In the genomic region with DNA sequence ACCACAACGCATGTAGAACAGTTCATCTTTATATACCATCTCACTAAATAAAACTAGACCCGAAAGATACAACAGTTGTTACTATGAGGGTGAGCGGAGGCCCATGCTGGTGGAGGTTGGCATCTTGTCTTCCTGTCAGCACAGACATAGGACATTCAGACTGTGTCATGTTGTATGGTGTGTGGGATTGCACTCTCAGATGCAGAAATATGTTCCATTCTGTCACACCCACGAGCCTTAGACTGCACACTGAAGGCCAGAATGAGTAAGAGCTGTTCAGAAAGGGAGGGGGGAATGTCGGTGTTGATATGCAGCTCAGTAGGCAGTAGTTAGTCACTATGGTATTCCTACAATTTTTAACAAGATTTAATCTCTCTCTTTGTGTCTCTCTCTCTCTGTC, we compare ENCODE assay signal across 19 mouse cellular contexts. TPM values are rescaled to one million over a fixed set of nuclear protein-coding genes. Genes with fewer than 3 reads are reported as not detected.
DNase-seq lines count a peak whose midpoint lies in the region; ATAC-seq lines count a peak whose summit lies in the region.
"Had no signal": no experiment of that assay in that cellular context is flagged by ENCODE, and none has a peak within 500 bp of the region (broad histone marks: within the 10 kb centered on the region; RNA-seq: fewer than 3 reads in every experiment).

No protein-coding gene starts in this region.

- intact Hi-C loops in left cerebral cortex, postnatal 25 days (cut with DNase I) = loop anchor here (10.0 kb wide), 1 partner anchor 277 kb away; no protein-coding TSS in a partner anchor

- no peaks in the 10 kb centered on the region for H3K27me3 ChIP-seq in midbrain, embryonic 10.5 days (ENCODE audit: low read depth, poor library complexity, severe bottlenecking)
- H3K27me3 ChIP-seq: limb, embryonic 13.5 days; megakaryocyte, embryonic 14.5 days had no signal

- peak; percentile 59 to 71 for DNase-seq in right cerebral cortex, adult 2 months (ENCODE audit: low spot score in 2 of 2)
- DNase-seq in right cerebral cortex, postnatal 14 days = no peak
- DNase-seq in layer of hippocampus, adult 18-20 months (ENCODE audit: low spot score in 2 of 2) = peak; percentile 71 to 90
- peak; percentile 45 to 93 for DNase-seq in left cerebral cortex, postnatal 25 days (ENCODE audit: low spot score in 2 of 2)
- no peak for DNase-seq in midbrain, embryonic 10.5 days (ENCODE audit: low spot score)
- no peak for DNase-seq in natural killer cell, adult 2 months (ENCODE audit: low spot score in 2 of 2)
- DNase-seq: cerebellum, postnatal 10 days; heart, adult 2 months; kidney, adult 8-10 months; kidney, postnatal 36 days had no signal

- no peak overlapping the region for H3K4me3 ChIP-seq in midbrain, embryonic 10.5 days
- H3K4me3 ChIP-seq: heart, adult 2 months; limb, embryonic 13.5 days; megakaryocyte, embryonic 14.5 days had no signal

- H3K36me3 ChIP-seq in midbrain, embryonic 10.5 days = no peaks in the 10 kb centered on the region
- H3K36me3 ChIP-seq: limb, embryonic 13.5 days had no signal

- H3K27ac ChIP-seq in midbrain, embryonic 10.5 days (replicated peaks) = no peak overlapping the region
- H3K27ac ChIP-seq: heart, adult 2 months; limb, embryonic 13.5 days; liver, embryonic 14.5 days had no signal

- H3K9me3 ChIP-seq in midbrain, embryonic 10.5 days (replicated peaks) = no peaks in the 10 kb centered on the region
- H3K9me3 ChIP-seq: limb, embryonic 13.5 days; megakaryocyte, embryonic 14.5 days had no signal

- H3K4me1 ChIP-seq in midbrain, embryonic 10.5 days = no peaks in the 10 kb centered on the region
- H3K4me1 ChIP-seq: limb, embryonic 13.5 days; megakaryocyte, embryonic 14.5 days had no signal

- no peak for ATAC-seq in megakaryocyte, adult 5-6 weeks (ENCODE audit: poor library complexity, severe bottlenecking)
- ATAC-seq: CD4-positive, CD25-positive, alpha-beta regulatory T cell, adult 4 months; forebrain, embryonic 14.5 days; midbrain, embryonic 16.5 days had no signal

- 87% methylated on average over 5 of the region's 5 CpGs for WGBS in midbrain, embryonic 10.5 days

RNA-seq across cellular contexts. Expression of a gene that starts 9.9 kb away (rescaled TPM):
- 100 to 1,000 TPM; 102 to 112 TPM for total RNA-seq in layer of hippocampus, adult 18-20 months (2021)
- 100 to 1,000 TPM; 121 to 134 TPM for total RNA-seq in left cerebral cortex, postnatal 25 days (2021)
- polyA plus RNA-seq in midbrain, embryonic 10.5 days (2016; fragmentation: Nextera tagmentation; extraction: Ambion mirVana) = 0.31 and 0.62 TPM in 2 replicates
- total RNA-seq in megakaryocyte, adult 5-6 weeks (2015) = not detected in 2 replicates
- not detected in 2 replicates for total RNA-seq in megakaryocyte, adult 5-6 weeks (2017)
- total RNA-seq: MEL had no signal
- polyA plus RNA-seq: heart, adult 2 months; thymus, postnatal 0 days had no signal

Comparison
In these comparisons a context has a peak if more than half of its experiments do, and no peak if none do; other contexts are left out.
1. DNase-seq: peak in right cerebral cortex, adult 2 months (2 of 2), layer of hippocampus, adult 18-20 months (2 of 2) and left cerebral cortex, postnatal 25 days (2 of 2); none in right cerebral cortex, postnatal 14 days (single experiment), midbrain, embryonic 10.5 days (single experiment) and natural killer cell, adult 2 months (0 of 2).
2. RNA of a gene that starts 9.9 kb away (total RNA-seq): 121 to 134 TPM in left cerebral cortex, postnatal 25 days and 102 to 112 TPM in layer of hippocampus, adult 18-20 months; not detected in megakaryocyte, adult 5-6 weeks; every median in the first group is over 100 times any median in the second.